Mouse (Mus musculus) left cerebral cortex, postnatal 10 days (tissue): ENCODE measurements at regions not wholly inside any gene's neighbourhood (a gene's known extent, or its start where the extent isn't known, plus 50 kb on each side); places are given as distances from the start of the nearest gene placed in this dataset. TPM values are rescaled to one million over a fixed set of nuclear protein-coding genes. Genes with fewer than 3 reads are reported as not detected.

ENCODE experiments used
- DNase-seq, 2 experiments: peaks; one replicate each; pipeline ENCODE4 v3.0.0; 2021 to 2022; ENCODE audit warnings: low spot score in 2 of 2, mixed read lengths in 1 of 2; ENCODE audit errors: extremely low spot score in 1 of 2
- intact Hi-C: fragments of 180-260 bp; cut with DNase I; formaldehyde crosslinking; loops from one replicate; pipeline ENCODE4 v1.15.1; 2025
- microRNA-seq: library from miRNA; unstranded; fragments of <30 nt; microRNA quantifications from one replicate; pipeline ENCODE4 v1.2.0, GENCODE M21; 2022

DNA sequence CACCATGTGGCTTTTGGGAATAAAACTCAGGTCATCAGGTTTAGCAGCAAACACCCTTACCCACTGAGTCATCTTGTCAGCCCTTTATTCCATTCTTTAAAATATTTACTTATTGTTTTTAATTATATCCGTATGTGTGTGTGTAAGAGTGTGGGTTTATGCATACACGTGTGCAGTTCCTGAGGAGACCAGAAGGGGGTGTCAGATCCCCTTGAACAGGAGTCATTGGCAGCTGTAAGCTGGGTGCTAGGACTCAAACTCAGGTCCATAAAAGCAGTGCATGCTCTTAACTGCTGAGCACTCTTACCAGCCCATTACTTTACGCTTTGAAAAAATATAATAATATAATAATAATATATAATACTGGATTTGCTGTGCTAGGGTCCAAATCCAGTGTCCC lies 54.6 kb upstream of the Smim23 start:
- intact Hi-C loops, result no loop called here
- no peak for DNase-seq

Small RNA genes lying in the stretch of these regions (microRNA-seq; reads per million reads assigned to microRNA genes)
- gene Gm26052, result not detected
